Mouse (Mus musculus): ENCODE results near the gene Rps29. TPM values are rescaled to one million over a fixed set of nuclear protein-coding genes. Genes with fewer than 3 reads are reported as not detected.

Rps29 gene
- polyA plus RNA-seq, 1 experiment = 1,739 TPM

GRCm38 (mm10) chr12:69127626-69128025 is 31.4 kb downstream of the Rps29 start:
- DNase-seq = no peak
- TF ChIP-seq POLR2A (IDR thresholded peaks at IDR 0.05; ENCODE audit: low read depth, low read length) (no peak), CTCF (conservative IDR thresholded peaks at IDR 0.05; ENCODE audit: insufficient read depth, insufficient read length, low read depth, low read length) (no peak)

GRCm38 (mm10) chr12:69127170-69127569 is 31.8 kb downstream of the Rps29 start:
- Histone ChIP-seq H3K4me3 (ENCODE audit: insufficient read depth, low read depth, low read length) (no peak overlapping the region), H3K27me3 (replicated peaks; ENCODE audit: control insufficient read depth, insufficient read depth, low read length) (no peaks in the 10 kb centered on the region), H3K4me1 (ENCODE audit: control insufficient read depth, insufficient read depth, low read length) (no peaks in the 10 kb centered on the region), H3K36me3 (ENCODE audit: control insufficient read depth, insufficient read depth, low read length) (no peaks in the 10 kb centered on the region), H3K27ac (ENCODE audit: insufficient read depth, low read depth, low read length) (no peak overlapping the region)
- DNase-seq = peak; percentile 31
- WGBS = 86% methylated on average over 5 of the region's 5 CpGs
- no peak for TF ChIP-seq POLR2A (IDR thresholded peaks at IDR 0.05; ENCODE audit: low read depth, low read length)
- peak; percentile 67 for TF ChIP-seq CTCF (conservative IDR thresholded peaks at IDR 0.05; ENCODE audit: insufficient read depth, insufficient read length, low read depth, low read length)

More at GRCm38 (mm10) chr12:69127626-69128025, 31.4 kb downstream of the Rps29 start:
- Histone ChIP-seq H3K4me3 (ENCODE audit: insufficient read depth, low read depth, low read length) (no peak overlapping the region), H3K27ac (ENCODE audit: insufficient read depth, low read depth, low read length) (no peak overlapping the region), H3K4me1 (ENCODE audit: control insufficient read depth, insufficient read depth, low read length) (no peaks in the 10 kb centered on the region), H3K27me3 (replicated peaks; ENCODE audit: control insufficient read depth, insufficient read depth, low read length) (no peaks in the 10 kb centered on the region), H3K36me3 (ENCODE audit: control insufficient read depth, insufficient read depth, low read length) (no peaks in the 10 kb centered on the region)
- 80% methylated on average over 3 of the region's 3 CpGs for WGBS

GRCm38 (mm10) chr12:69125066-69125465 is 33.9 kb downstream of the Rps29 start:
- Histone ChIP-seq H3K36me3 (ENCODE audit: control insufficient read depth, insufficient read depth, low read length) (no peaks in the 10 kb centered on the region), H3K27me3 (replicated peaks; ENCODE audit: control insufficient read depth, insufficient read depth, low read length) (no peaks in the 10 kb centered on the region), H3K27ac (ENCODE audit: insufficient read depth, low read depth, low read length) (no peak overlapping the region), H3K4me3 (ENCODE audit: insufficient read depth, low read depth, low read length) (no peak overlapping the region), H3K4me1 (ENCODE audit: control insufficient read depth, insufficient read depth, low read length) (no peaks in the 10 kb centered on the region)
- no peak for DNase-seq
- WGBS = 85% methylated on average over 5 of the region's 5 CpGs
- TF ChIP-seq CTCF (conservative IDR thresholded peaks at IDR 0.05; ENCODE audit: insufficient read depth, insufficient read length, low read depth, low read length) = no peak

- no peaks in the 10 kb centered on the region for H3K36me3 ChIP-seq (ENCODE audit: control insufficient read depth, insufficient read depth, low read length)
- H3K4me3 ChIP-seq (ENCODE audit: insufficient read depth, low read depth, low read length) = no peak overlapping the region
- no peaks in the 10 kb centered on the region for H3K27me3 ChIP-seq (replicated peaks; ENCODE audit: control insufficient read depth, insufficient read depth, low read length)
- TF ChIP-seq CTCF (conservative IDR thresholded peaks at IDR 0.05; ENCODE audit: insufficient read depth, insufficient read length, low read depth, low read length) = no peak
- TF ChIP-seq POLR2A (IDR thresholded peaks at IDR 0.05; ENCODE audit: low read depth, low read length) = no peak
- H3K27ac ChIP-seq (ENCODE audit: insufficient read depth, low read depth, low read length) = no peak overlapping the region
- no peak for DNase-seq
- no peaks in the 10 kb centered on the region for H3K4me1 ChIP-seq (ENCODE audit: control insufficient read depth, insufficient read depth, low read length)
- 86% methylated on average over 11 of the region's 11 CpGs for WGBS
Observed at GRCm38 (mm10) chr12:69122801-69123200, 36.2 kb downstream of the Rps29 start.

- no peaks in the 10 kb centered on the region for H3K4me1 ChIP-seq (ENCODE audit: control insufficient read depth, insufficient read depth, low read length)
- H3K4me3 ChIP-seq (ENCODE audit: insufficient read depth, low read depth, low read length) = no peak overlapping the region
- no peak for TF ChIP-seq POLR2A (IDR thresholded peaks at IDR 0.05; ENCODE audit: low read depth, low read length)
- H3K36me3 ChIP-seq (ENCODE audit: control insufficient read depth, insufficient read depth, low read length) = no peaks in the 10 kb centered on the region
- H3K27me3 ChIP-seq (replicated peaks; ENCODE audit: control insufficient read depth, insufficient read depth, low read length) = no peaks in the 10 kb centered on the region
- DNase-seq = no peak
- 83% methylated on average over 6 of the region's 6 CpGs for WGBS
- no peak overlapping the region for H3K27ac ChIP-seq (ENCODE audit: insufficient read depth, low read depth, low read length)
Observed at GRCm38 (mm10) chr12:69119908-69120307, 39.1 kb downstream of the Rps29 start.

Other genes with a start within 250 kb of the Rps29 start
- gene Lrr1, start 9.6 kb upstream of the Rps29 start, polyA plus RNA-seq (2012; rRNA removed) = 0.14 TPM in 1 of 2 replicates, not detected in the other
- gene Rpl36al, start 24.9 kb upstream of the Rps29 start, polyA plus RNA-seq (2012; rRNA removed) = 157 and 190 TPM in 2 replicates
- gene Mgat2, start 25.0 kb upstream of the Rps29 start, polyA plus RNA-seq (2012; rRNA removed) = 30.8 and 32.6 TPM in 2 replicates
- gene Gm49383, start 37.9 kb upstream of the Rps29 start, polyA plus RNA-seq (2012; rRNA removed) = 2.6 and 3.1 TPM in 2 replicates
- gene Dnaaf2, start 39.2 kb upstream of the Rps29 start, polyA plus RNA-seq (2012; rRNA removed) = 1.3 and 1.5 TPM in 2 replicates
- 0.57 and 0.78 TPM in 2 replicates for gene Gm49384, start 45.1 kb upstream of the Rps29 start, polyA plus RNA-seq (2012; rRNA removed)
- gene Pole2, start 69.0 kb upstream of the Rps29 start, polyA plus RNA-seq (2012; rRNA removed) = 1.9 TPM in 2 replicates
- gene Klhdc1, start 82.0 kb upstream of the Rps29 start, polyA plus RNA-seq (2012; rRNA removed) = 2.9 and 5.9 TPM in 2 replicates
- gene Klhdc2, start 137.5 kb upstream of the Rps29 start, polyA plus RNA-seq (2012; rRNA removed) = 41.0 and 42.8 TPM in 2 replicates
- gene Nemf, start 198.0 kb upstream of the Rps29 start, polyA plus RNA-seq (2012; rRNA removed) = 3.4 and 4.7 TPM in 2 replicates
- 90.7 and 95.6 TPM in 2 replicates for gene Arf6, start 213.0 kb upstream of the Rps29 start, polyA plus RNA-seq (2012; rRNA removed)
- gene Gm9887, start 213.3 kb upstream of the Rps29 start, polyA plus RNA-seq (2012; rRNA removed) = 0.94 and 1.4 TPM in 2 replicates

Data from kidney, adult 2 months (tissue).